Mouse (Mus musculus) left cerebral cortex, postnatal 36 days (tissue): ENCODE data around the gene Rnf213. TPM values are rescaled to one million over a fixed set of nuclear protein-coding genes. Genes with fewer than 3 reads are reported as not detected.
"Not testable (repeated sequence)": the region's sequence is repeated elsewhere in the genome, so short reads cannot be mapped to it uniquely, and the experiment has no call there.

Experiments used
- DNase-seq, 2 experiments: peaks; one replicate each; pipeline ENCODE4 v3.0.0; 2021 to 2022; ENCODE audit warnings: low spot score in 2 of 2, mixed read lengths in 1 of 2
- intact Hi-C: fragments of 180-260 bp; cut with DNase I; formaldehyde crosslinking; loops from one replicate; pipeline ENCODE4 v1.15.1; 2025
- total RNA-seq, 2 experiments: library from RNA; stranded (reverse); gene quantifications; 2 replicates each; pipeline ENCODE4 v1.2.3; 2021

Rnf213 gene
- total RNA-seq, 2 experiments from 2014 or later, result 2.8 to 3.0 TPM

DNA sequence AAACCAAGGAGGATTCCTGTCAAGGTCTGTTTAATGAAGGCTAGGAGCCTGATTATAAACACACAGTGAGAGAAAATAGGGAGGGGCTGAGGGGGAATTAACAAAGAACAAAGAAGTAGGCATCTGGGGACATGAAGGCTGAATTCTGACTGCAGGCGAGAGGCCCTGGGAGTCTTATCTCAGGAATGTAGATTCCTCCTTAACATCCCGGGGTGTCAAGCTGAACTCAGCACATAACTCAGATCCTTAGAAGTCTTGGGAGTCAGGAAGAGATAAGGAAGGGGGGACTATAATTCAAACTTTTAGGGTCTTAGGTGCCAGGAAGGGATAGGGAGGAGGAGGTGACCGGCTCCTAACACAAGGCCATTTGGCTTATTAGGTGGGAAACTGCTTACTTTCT lies 5.6 kb upstream of the Rnf213 start:
- DNase-seq, intact Hi-C loops: not testable (repeated sequence)

DNA sequence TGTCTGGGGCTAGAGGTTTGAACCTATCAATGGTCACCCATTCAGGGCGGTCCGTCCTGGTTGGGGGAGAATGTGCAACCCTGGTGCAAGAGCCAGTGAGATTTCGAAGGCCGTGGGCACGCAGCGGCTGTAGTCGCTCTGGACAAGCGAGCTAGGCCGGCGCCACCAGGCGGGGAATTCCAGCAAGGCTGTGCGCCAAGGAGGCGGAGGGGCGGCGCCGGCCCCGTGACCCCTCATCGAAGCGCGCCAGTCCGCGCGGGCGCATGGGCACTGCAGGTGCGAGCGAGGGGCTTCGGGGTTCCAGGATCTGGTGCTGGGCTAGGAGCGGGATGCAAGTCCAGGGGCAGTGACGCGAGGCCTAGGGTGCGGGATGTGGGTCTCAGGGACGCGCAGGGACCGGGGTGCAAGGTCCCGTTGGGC lies 3.0 kb upstream of the Rnf213 start:
- intact Hi-C loops, result no loop called here

DNA sequence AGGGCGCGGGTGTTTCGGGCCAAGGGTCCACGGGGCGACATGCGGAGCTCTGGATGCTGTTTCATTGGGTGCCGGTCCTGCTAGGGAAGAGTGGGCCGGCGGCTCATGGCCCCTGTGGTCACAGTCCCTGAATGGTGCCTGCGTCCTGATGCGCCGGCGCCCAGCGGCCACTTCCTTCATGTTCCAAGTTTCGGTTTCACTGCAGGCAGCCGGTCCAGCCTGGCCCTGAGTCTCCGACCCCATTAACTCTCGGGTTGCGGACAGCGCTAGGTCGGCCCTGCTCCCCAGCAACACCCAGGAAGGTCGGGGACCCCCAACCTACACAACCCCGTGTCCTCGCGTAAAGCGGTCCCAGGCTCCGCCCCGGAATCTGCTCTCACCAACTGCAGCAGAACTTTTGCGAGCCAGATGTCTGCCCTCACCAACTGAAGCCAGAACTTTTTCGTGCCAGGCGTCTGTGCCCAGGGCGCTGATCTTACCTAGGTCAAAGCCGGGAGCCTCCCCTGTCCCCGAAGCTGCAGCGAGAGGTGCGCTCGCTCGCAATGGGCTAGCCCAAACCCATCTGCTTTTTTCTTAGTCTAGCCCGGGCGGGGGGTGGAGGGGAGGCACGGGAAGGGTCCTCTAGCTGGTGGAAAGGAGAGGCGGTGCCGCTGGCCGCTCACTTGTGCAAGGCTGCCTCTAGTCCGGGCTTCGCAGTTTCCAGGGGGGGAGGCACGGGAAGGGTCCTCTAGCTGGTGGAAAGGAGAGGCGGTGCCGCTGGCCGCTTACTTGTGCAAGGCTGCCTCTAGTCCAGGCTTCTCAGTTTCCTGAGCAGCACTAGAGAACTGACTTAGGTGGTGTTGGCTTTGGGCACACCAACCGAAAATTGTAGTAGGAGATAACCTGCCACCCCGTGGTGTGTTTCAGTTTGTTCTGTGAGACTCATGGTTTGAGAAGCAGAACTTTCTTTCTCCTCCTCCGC lies 2.3 kb upstream of the Rnf213 start:
- intact Hi-C loops, result no loop called here

More for the DNA sequence above, 3.0 kb upstream of the Rnf213 start:
- DNase-seq, result peak; percentile 39 to 52

DNA sequence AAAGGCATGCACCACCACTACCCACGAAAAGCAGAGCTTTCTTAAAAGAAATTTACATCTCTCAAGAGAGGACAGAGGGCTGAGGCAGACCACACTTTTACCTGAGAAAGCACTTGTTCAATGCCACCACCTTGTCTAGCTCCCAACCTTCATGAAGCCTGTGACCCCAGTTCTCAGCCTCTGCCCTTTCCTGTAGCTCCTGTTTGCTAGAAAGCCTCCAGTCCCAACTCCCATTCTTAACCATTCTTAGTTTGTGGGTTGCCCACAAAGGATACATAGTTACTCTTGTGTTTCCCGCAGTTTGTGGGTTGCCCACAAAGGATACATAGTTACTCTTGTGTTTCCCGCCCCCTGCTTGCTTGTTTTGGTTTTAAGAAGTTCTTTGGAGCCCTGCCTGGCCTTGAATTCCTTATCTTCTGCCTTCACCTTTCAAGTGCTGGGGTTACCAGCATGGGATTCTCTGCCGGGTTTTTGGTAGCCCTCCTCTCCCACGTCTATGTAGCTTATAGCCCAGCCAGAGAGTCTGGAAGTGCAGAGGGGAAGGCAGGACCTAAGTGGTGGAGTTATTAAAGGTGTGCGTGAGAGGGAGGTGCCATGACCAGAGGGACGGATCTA lies 1.4 kb upstream of the Rnf213 start:
- DNase-seq, result no peak
- intact Hi-C loops, result no loop called here

More for the DNA sequence above, 2.3 kb upstream of the Rnf213 start:
- peak; percentile 40 to 46 for DNase-seq

DNA sequence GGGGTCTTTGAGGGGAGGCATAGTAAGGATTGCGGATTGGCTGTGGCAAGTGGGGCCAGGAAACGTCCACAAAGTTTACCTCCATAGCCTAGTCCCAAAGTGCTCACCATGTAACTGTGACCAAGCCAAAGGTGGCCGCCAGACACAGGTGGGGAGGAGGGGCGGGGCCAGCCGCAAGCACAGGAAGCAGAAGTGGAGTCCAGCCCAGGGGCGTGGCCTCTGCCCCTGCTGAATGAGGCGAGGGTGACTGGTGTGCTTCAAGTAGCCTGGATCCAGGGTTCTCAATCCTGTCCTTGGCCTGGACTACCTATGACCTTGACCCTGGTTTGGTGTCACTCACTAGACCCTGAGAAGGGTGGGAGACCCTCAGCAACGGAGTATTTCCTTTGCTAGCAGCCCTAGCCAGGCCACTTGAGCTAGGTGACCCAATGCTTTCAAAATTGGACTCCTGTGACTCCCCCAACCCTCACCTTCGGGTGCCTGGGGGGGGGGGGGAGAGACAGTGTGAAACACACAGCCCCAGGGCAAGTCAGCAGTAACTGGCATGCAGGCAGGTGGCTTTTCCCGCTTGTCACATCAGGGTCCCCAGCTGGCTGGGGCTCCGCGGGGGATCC lies 792 bp upstream of the Rnf213 start:
- DNase-seq, result no peak
- intact Hi-C loops, result no loop called here

DNA sequence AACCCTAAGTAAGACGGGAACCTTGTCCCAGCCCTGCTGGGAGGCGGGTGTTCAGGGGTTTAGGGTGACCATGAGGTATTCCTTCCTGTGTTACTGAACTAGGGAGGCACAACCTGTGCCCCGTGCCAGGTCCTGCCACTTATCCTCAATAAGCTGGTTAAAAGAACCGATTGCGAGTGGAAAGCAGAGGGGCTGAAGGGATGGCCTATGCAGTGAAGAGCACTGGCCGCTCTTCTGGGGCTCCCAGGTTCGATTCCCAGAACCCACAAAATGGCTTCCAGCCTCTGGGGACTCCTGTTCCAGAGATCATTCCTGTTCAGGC lies 544 bp downstream of the Rnf213 start:
- no peak for DNase-seq
- intact Hi-C loops, result no loop called here

DNA sequence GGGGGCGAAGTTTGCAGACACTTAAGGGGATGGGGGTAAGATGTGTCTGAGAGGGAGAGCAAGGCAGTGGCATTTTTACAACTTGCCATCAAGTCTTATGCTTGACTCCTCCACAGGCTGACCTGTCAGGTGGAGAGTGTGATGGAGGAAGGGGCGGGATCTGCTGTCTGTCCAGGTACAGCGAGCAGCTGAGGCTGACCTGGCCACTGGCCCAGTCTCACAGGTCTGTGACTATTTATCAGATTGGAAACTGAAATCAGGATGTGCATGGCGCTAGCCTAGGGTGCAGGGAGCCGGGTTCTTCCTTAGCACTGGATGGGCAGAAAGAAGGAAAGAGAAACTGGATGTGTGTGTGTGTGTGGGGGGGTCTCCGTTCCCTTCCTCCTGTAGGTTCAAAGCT lies 1.3 kb downstream of the Rnf213 start:
- DNase-seq, result no peak
- intact Hi-C loops, result no loop called here

DNA sequence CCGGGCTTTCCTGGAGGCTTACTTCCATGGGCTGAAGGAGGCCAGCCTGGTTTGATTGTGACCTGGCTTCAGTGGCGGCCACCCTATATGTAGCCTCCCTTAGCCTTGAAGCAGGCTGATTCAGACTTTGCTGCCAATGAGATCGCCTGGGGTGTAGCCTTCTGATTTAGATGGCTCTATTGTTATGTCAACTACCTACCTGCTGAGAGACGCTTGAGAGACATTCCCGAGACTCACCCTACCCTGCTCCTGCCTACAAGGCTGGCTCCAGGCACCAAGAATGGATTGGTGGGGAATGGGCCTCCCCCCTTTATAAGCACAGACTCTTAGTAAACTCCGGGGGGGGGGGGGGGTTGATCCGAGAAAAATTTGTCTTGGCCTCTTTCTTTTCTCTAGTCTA lies 2.5 kb downstream of the Rnf213 start:
- no peak for DNase-seq
- intact Hi-C loops, result no loop called here

DNA sequence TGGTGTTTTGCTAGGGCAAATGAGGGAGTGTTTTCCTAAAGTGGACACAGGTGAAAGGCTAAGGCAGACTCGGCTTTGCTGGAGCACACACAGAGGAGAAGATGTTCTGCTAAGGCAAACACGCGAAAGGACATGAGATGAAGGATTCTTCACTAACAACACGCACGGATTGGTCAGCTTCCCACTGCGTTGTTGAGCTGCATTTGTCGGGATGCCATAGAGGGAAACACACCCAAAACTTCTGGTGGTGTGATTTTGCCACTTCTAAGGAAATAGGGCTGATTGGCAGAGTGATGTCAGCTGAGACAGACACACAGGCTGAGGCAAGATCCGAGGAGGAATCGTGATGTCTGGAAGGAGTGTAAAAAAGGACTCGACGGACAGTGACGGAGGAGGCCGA lies 3.0 kb downstream of the Rnf213 start:
- intact Hi-C loops, result no loop called here
- DNase-seq, result no peak

DNA sequence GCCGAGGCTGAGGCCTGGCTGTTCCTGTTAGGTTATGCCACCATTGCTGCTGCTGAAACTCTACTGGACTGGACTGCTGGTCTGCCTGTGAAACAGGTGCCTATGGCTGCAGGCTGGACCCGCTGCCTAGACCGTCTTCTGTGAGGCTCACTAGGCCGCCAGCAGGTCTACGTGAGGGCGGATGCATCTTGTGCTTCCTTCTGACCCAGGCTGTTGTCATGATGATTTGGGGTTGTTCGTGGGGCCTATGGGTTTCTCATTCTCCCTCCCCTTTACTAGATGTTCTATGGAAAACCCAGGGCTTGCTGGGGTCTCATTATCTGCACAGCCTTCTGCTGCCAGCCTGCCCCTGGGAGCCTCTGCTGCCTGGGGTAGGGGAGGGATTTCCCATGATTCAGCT lies 3.6 kb downstream of the Rnf213 start:
- DNase-seq, result no peak
- intact Hi-C loops, result no loop called here

DNA sequence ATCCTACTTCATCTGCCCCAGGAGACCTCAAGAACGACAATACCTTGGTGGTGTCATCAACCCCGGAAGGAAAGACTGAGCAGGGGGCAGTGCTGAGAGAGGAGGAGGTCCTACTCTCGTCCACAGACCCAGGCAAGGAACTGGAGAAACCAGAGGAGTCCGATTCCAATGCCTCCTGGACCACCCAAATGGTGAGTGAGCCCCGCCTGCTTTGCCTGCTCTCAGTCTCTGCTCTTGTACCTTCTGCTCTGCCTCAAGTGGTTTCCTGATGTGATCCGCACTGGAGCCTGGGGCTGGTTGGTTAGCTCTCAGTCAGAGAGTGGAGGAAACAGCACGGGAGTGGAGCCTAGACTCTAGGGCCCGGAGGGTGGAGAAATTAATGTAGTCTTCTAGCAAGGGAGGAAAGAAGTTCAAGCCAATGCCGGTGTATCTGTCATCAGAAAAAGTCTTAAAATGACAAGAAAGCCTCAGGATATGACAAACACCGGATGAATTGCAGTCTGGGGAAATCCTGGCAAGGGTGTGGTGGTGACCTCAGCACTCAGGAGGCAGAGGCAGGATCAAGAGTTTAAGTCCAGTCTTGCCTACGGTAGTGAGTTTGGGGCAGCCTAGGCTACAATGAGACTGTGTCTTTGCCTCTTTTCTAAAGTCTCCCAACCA lies 9.7 kb downstream of the Rnf213 start:
- intact Hi-C loops, result no loop called here

DNA sequence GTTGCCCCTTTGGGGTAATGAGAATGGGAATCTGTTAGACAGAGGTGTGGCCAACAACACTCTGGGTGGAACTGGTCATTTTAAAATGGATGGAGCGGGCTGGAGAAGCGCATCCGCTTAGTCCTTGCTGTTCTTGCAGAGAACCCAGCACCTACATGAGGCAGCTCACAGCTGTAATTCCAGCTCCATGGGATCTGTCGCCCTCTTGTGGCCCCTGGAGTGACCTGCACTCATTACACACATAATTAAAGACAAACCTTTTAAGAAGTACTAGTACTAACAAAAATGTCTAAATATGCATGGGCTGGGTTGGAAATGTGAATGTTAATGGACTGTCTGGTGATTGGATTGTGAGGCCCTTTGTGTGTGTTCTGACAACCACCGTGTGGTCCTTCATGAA lies 11.7 kb downstream of the Rnf213 start:
- no peak for DNase-seq
- intact Hi-C loops, result no loop called here

More for the DNA sequence above, 9.7 kb downstream of the Rnf213 start:
- DNase-seq, result no peak

DNA sequence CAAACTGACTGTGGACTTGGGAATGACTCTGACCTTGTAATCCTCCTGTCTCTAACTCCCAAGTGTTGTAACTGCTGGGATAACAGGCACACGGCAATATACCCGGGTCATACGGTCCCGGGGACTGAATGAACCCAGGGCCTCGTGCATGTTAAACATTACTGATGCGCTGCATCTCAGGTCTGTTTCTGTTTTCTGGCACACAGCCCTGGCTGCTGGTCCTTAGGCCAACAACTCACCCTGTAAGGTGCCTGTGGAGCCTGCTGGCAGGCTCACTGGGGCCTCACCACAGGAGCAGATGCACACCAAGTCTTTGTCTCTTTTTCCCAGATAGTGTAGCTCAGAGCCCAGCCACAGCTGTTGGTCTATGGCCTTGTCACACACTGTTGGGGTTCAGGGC lies 14.5 kb downstream of the Rnf213 start:
- no peak for DNase-seq
- intact Hi-C loops, result no loop called here

DNA sequence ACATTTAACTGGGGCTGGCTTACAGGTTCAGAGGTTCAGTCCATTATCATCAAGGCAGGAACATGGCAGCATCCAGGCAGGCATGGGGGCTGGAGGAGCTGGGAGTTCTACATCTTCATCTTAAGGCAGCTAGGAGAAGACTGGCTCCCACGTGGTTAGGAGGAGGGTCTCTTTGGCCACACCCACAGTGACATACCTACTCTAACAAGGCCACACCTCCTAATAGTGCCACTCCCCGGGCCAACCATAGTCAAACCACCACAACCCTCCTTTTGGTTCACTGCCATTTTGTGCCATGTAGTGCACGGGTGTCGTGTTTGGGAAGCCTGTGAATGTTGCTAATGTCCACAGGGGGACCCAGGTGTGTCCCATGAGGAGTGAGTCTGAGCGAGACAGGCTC lies 15.1 kb downstream of the Rnf213 start:
- DNase-seq, result no peak
- intact Hi-C loops, result no loop called here

DNA sequence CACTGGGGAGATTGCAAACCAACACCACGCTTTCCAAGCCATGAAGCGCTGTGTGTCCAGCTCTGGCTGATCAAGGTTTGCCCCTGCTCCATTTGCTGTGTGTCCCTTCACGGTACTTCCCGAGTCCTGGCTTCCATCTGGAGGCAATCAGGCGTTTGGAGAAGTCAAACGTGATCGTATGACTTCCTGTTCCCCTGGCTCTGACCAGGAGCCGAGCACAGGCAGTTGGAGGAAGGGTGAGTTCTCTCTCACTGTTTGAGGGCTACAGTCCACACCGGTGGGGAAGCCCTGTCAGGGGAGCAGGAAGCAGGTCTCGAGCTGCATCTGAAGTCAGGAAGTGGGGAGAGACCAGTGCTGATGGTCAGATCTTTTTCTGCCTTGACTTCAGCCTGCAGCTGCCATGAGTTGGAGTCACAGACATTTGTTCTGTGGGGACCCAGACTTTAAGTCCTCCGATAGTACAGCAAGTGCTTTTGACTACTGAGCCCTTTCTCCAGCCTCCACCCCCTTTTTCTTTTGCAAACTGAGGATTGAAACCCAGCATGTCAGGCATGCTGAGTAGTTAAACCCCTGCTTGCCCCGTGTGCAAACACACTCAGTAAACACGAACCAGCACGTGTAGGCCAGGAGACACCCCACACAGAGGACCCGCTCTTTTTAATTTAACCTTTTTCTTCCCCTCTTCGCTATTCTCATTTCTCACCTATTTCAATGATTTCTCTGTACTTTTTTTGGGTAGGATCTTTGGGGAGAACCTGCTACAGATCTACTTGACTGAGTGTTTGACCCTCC lies 26.6 kb downstream of the Rnf213 start:
- intact Hi-C loops, result no loop called here
- DNase-seq, result no peak

DNA sequence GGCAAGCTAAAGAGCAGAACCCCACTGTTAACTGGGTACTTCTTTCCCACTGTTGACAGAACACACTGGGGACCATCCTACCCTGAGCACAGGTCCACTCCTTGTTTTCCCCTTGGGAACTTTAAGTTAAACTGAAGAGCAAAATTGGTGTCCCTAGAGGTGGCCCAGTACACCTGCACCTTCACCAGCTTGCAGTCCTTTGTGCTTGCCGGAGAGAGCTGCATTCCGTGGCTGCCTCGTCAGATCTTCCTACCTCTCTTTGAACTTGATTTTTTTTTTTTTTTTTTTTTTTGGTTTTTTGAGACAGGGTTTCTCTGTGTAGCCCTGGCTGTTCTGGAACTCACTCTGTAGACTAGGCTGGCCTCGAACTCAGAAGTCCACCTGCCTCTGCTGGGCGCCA lies 27.5 kb downstream of the Rnf213 start:
- no peak for DNase-seq
- intact Hi-C loops, result no loop called here

DNA sequence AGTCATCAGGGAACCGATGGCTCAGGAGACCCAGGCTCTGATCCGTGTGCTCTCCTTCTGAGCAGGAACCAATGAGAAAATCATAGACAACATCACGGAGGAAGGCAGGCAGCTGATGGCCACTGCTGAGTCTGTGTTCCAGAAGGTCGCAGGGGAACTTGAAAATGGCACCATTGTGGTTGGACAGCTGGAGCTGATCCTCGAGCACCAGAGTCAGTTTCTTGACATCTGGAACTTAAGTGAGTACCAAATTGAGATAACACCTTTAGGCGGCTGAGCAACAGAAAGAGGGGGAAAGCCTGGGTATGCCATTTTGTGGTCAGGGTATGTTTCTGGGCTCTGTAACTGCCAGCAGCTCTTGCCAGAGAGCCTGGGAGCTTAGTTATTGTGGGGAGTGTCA lies 34.5 kb downstream of the Rnf213 start:
- no peak for DNase-seq
- intact Hi-C loops, result no loop called here

DNA sequence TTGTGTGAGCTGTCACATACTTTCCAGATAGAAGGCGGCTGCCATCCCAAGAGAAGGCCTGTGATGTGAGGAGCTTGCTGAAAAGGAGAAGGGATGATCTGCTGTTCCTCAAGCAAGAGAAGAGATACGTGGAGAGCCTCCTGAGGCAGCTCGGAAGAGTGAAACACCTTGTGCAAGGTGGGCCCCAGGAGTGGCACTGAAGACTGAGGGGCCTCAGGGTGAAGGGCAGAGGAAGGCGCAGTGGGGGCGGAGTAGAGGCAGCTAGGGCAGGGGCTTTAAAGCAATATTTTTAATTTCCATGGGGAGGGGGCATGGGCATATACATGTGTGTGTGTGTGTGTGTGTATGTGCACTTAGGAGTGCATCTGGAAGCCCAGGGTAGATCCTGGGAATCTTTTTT lies 35.1 kb downstream of the Rnf213 start:
- intact Hi-C loops, result no loop called here
- DNase-seq, result no peak

DNA sequence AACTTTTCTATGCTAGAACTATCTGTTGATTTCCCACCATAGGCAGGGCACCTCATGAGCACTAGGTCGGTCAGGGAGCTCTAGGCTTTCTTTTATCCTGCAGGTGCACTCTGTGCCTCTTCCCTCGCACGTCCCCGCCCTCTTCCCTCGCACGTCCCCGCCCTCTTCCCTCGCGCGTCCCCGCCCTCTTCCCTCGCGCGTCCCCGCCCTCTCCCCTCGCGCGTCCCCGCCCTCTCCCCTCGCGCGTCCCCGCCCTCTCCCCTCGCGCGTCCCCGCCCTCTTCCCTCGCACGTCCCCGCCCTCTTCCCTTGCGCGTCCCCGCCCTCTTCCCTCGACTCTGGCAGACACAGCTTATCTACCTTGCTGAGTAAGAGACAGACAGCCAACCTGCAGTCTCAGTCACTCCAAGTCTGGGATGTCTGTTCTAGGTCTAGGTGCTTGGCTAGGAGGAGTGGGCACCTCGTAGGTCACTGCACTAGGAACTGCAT lies 35.8 kb downstream of the Rnf213 start:
- intact Hi-C loops, result no loop called here
- no peak for DNase-seq
